Mouse (Mus musculus) C2C12 (cell line): ENCODE measurements around the gene Ppp2ca.

Source experiments
- CTCF ChIP-seq: IDR thresholded peaks from one replicate; pipeline ENCODE4 v1.5.1; 2011; ENCODE audit not compliant: control insufficient read depth, insufficient read depth, insufficient read length
- MYOD1 ChIP-seq: IDR thresholded peaks from one replicate; pipeline ENCODE4 v1.6.1; 2011; ENCODE audit warnings: low read depth; ENCODE audit not compliant: control insufficient read depth, insufficient read length
- USF1 ChIP-seq: IDR thresholded peaks from one replicate; pipeline ENCODE4 v1.6.1; 2011; ENCODE audit warnings: low read depth, mild to moderate bottlenecking, control low read depth, moderate library complexity

DNA sequence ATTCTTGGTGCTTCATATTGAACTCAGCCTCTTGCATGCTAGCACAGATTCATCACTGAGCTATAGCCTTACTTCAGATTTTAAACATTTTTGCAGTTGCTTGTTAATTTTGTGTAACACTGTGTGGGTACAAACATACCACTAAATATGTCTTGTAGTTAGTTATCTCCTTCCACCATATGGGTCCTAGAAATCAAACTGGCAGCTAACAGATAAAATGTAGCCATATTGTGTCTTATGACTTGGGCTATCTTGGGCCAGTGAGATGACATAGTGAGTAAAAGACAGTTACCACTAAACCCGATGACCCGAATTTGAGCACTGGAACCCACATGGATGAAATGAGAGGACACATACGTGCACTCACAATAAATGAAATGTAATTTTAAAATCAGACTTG lies 17.0 kb downstream of the Ppp2ca start:
- TF ChIP-seq CTCF = no peak
- TF ChIP-seq MYOD1 = no peak
- TF ChIP-seq USF1 = no peak
